Mouse (Mus musculus) stomach, embryonic 15.5 days (tissue): ENCODE data around the gene Ankrd36. TPM values are rescaled to one million over a fixed set of nuclear protein-coding genes. Genes with fewer than 3 reads are reported as not detected.
A peak's percentile ranks its signal among the peaks of the same experiment; 100 is the strongest.

Experiments used
- ATAC-seq: fragments of 200-750 bp; cut with Nextera tagmentation; 2 replicates; pipeline ENCODE4 v1.8.0; 2017; ENCODE audit warnings: low read depth, moderate number of reproducible peaks, moderate TSS enrichment; ENCODE audit not compliant: insufficient read depth, low FRiP score
- H3K27ac ChIP-seq: fragments of 300-500 bp; sonication (generic); 2 replicates; pipeline ENCODE4 v1.5.1; 2015; ENCODE audit warnings: mild to moderate bottlenecking, inconsistent platforms
- H3K27me3 ChIP-seq: fragments of 300-500 bp; sonication (generic); replicated peaks from 2 replicates; pipeline ENCODE4 v1.6.1; 2015; ENCODE audit warnings: inconsistent platforms
- H3K36me3 ChIP-seq: fragments of 300-500 bp; sonication (generic); 2 replicates; pipeline ENCODE4 v1.6.1; 2015; ENCODE audit warnings: inconsistent platforms
- H3K4me1 ChIP-seq: fragments of 300-500 bp; sonication (generic); 2 replicates; pipeline ENCODE4 v1.6.1; 2015; ENCODE audit warnings: inconsistent platforms
- H3K4me2 ChIP-seq: fragments of 300-500 bp; sonication (generic); 2 replicates; pipeline ENCODE4 v1.6.1; 2015; ENCODE audit warnings: mild to moderate bottlenecking, inconsistent platforms
- H3K4me3 ChIP-seq: fragments of 300-500 bp; sonication (generic); replicated peaks from 2 replicates; pipeline ENCODE4 v1.5.1; 2015; ENCODE audit warnings: inconsistent platforms
- H3K9ac ChIP-seq: fragments of 300-500 bp; sonication (generic); 2 replicates; pipeline ENCODE4 v1.6.1; 2015; ENCODE audit warnings: inconsistent platforms
- H3K9me3 ChIP-seq: fragments of 300-500 bp; sonication (generic); 2 replicates; pipeline ENCODE4 v1.6.1; 2016; ENCODE audit warnings: inconsistent platforms
- WGBS: fragments of 180-500 bp; shearing (Covaris S2); methylation state at CpG from one replicate; pipeline ENCODE4 v1.1.7; 2015; 5-methylcytosine and 5-hydroxymethylcytosine counted together
- polyA plus RNA-seq: library from polyadenylated mRNA; unstranded; fragments of >200 nt; fragmentation: Nextera tagmentation; extraction: Ambion mirVana; gene quantifications from 2 replicates; pipeline ENCODE4 v1.2.1, GENCODE M21; 2015

Ankrd36 gene
- polyA plus RNA-seq, 1 experiment from 2014 or later: 0.40 TPM

- no peaks in the 10 kb centered on the region for H3K9me3 ChIP-seq
- ATAC-seq: no peak
- no peak overlapping the region for H3K4me3 ChIP-seq
- no peaks in the 10 kb centered on the region for H3K36me3 ChIP-seq
- H3K4me1 ChIP-seq: no peaks in the 10 kb centered on the region
- H3K27me3 ChIP-seq: no peaks in the 10 kb centered on the region
- 61% methylated on average over 3 of the region's 3 CpGs for WGBS
- H3K9ac ChIP-seq: no peak overlapping the region
- H3K4me2 ChIP-seq: no peak overlapping the region
- no peak overlapping the region for H3K27ac ChIP-seq
Measured at GRCm38 (mm10) chr11:5560273-5560672, 9.2 kb upstream of the Ankrd36 start.

- Histone ChIP-seq H3K4me3 (no peak overlapping the region), H3K27me3 (no peaks in the 10 kb centered on the region), H3K9ac (no peak overlapping the region), H3K4me2 (no peak overlapping the region), H3K27ac (no peak overlapping the region), H3K9me3 (no peaks in the 10 kb centered on the region), H3K4me1 (no peaks in the 10 kb centered on the region), H3K36me3 (no peaks in the 10 kb centered on the region)
- WGBS: 40% methylated on average over 9 of the region's 9 CpGs
- ATAC-seq: no peak
Measured at GRCm38 (mm10) chr11:5562625-5563268, 6.7 kb upstream of the Ankrd36 start.

- Histone ChIP-seq H3K36me3 (no peaks in the 10 kb centered on the region), H3K9me3 (no peaks in the 10 kb centered on the region), H3K4me3 (no peak overlapping the region), H3K9ac (no peak overlapping the region), H3K4me2 (no peak overlapping the region), H3K4me1 (no peaks in the 10 kb centered on the region), H3K27ac (no peak overlapping the region), H3K27me3 (no peaks in the 10 kb centered on the region)
- 67% methylated on average over 6 of the region's 6 CpGs for WGBS
- ATAC-seq: no peak
Measured at GRCm38 (mm10) chr11:5563898-5564297, 5.6 kb upstream of the Ankrd36 start.

- Histone ChIP-seq H3K36me3 (no peaks in the 10 kb centered on the region), H3K4me3 (no peak overlapping the region), H3K4me1 (no peaks in the 10 kb centered on the region), H3K27me3 (no peaks in the 10 kb centered on the region), H3K9ac (no peak overlapping the region), H3K27ac (no peak overlapping the region), H3K9me3 (no peaks in the 10 kb centered on the region), H3K4me2 (no peak overlapping the region)
- no peak for ATAC-seq
- 83% methylated on average over 3 of the region's 3 CpGs for whole genome bisulfite sequencing
Measured at GRCm38 (mm10) chr11:5565596-5565995, 3.9 kb upstream of the Ankrd36 start.

GRCm38 (mm10) chr11:5566506-5566905, 3.0 kb upstream of the Ankrd36 start:
- Histone ChIP-seq H3K27ac (no peak overlapping the region), H3K9ac (no peak overlapping the region), H3K4me2 (no peak overlapping the region), H3K36me3 (no peaks in the 10 kb centered on the region), H3K4me1 (no peaks in the 10 kb centered on the region), H3K9me3 (no peaks in the 10 kb centered on the region), H3K27me3 (no peaks in the 10 kb centered on the region), H3K4me3 (no peak overlapping the region)
- no peak for ATAC-seq
- 59% methylated on average over 2 of the region's 2 CpGs for WGBS

GRCm38 (mm10) chr11:5567654-5568053, 1.8 kb upstream of the Ankrd36 start:
- Histone ChIP-seq H3K4me2 (no peak overlapping the region), H3K27me3 (no peaks in the 10 kb centered on the region), H3K4me1 (no peaks in the 10 kb centered on the region), H3K9ac (no peak overlapping the region), H3K36me3 (no peaks in the 10 kb centered on the region), H3K4me3 (no peak overlapping the region), H3K9me3 (no peaks in the 10 kb centered on the region), H3K27ac (no peak overlapping the region)
- 94% methylated on average over 6 of the region's 6 CpGs for WGBS
- no peak for ATAC-seq

GRCm38 (mm10) chr11:5568082-5568481, 1.4 kb upstream of the Ankrd36 start:
- Histone ChIP-seq H3K27me3 (no peaks in the 10 kb centered on the region), H3K36me3 (no peaks in the 10 kb centered on the region), H3K27ac (no peak overlapping the region), H3K9me3 (no peaks in the 10 kb centered on the region), H3K4me3 (no peak overlapping the region), H3K4me2 (no peak overlapping the region), H3K9ac (no peak overlapping the region), H3K4me1 (no peaks in the 10 kb centered on the region)
- no peak for ATAC-seq
- WGBS: 82% methylated on average over 5 of the region's 5 CpGs

GRCm38 (mm10) chr11:5571856-5572255, 2.4 kb downstream of the Ankrd36 start:
- Histone ChIP-seq H3K4me1 (no peaks in the 10 kb centered on the region), H3K9ac (no peak overlapping the region), H3K4me3 (no peak overlapping the region), H3K4me2 (no peak overlapping the region), H3K36me3 (no peaks in the 10 kb centered on the region), H3K9me3 (no peaks in the 10 kb centered on the region), H3K27me3 (no peaks in the 10 kb centered on the region), H3K27ac (no peak overlapping the region)
- 83% methylated on average over 4 of the region's 4 CpGs for WGBS
- no peak for ATAC-seq

GRCm38 (mm10) chr11:5573821-5574220, 4.3 kb downstream of the Ankrd36 start:
- no peak overlapping the region for H3K4me2 ChIP-seq
- peak; percentile 50; the same call in 1 of the 2 replicates for ATAC-seq
- H3K4me1 ChIP-seq: no peaks in the 10 kb centered on the region
- H3K27me3 ChIP-seq: no peaks in the 10 kb centered on the region
- H3K36me3 ChIP-seq: no peaks in the 10 kb centered on the region
- H3K4me3 ChIP-seq: no peak overlapping the region
- WGBS: 64% methylated on average over 2 of the region's 2 CpGs
- H3K27ac ChIP-seq: no peak overlapping the region
- H3K9me3 ChIP-seq: no peaks in the 10 kb centered on the region
- H3K9ac ChIP-seq: no peak overlapping the region

- no peak overlapping the region for H3K4me3 ChIP-seq
- H3K4me1 ChIP-seq: no peaks in the 10 kb centered on the region
- WGBS: 66% methylated on average over 6 of the region's 6 CpGs
- no peak overlapping the region for H3K27ac ChIP-seq
- H3K9me3 ChIP-seq: no peaks in the 10 kb centered on the region
- H3K4me2 ChIP-seq: no peak overlapping the region
- ATAC-seq: no peak
- H3K36me3 ChIP-seq: no peaks in the 10 kb centered on the region
- H3K9ac ChIP-seq: no peak overlapping the region
- H3K27me3 ChIP-seq: no peaks in the 10 kb centered on the region
Measured at GRCm38 (mm10) chr11:5575046-5575445, 5.6 kb downstream of the Ankrd36 start.

- H3K4me3 ChIP-seq: no peak overlapping the region
- H3K9me3 ChIP-seq: no peaks in the 10 kb centered on the region
- no peak overlapping the region for H3K9ac ChIP-seq
- H3K36me3 ChIP-seq: no peaks in the 10 kb centered on the region
- no peak for ATAC-seq
- H3K27me3 ChIP-seq: no peaks in the 10 kb centered on the region
- 69% methylated on average over 6 of the region's 6 CpGs for WGBS
- H3K27ac ChIP-seq: no peak overlapping the region
- H3K4me1 ChIP-seq: no peaks in the 10 kb centered on the region
- no peak overlapping the region for H3K4me2 ChIP-seq
Measured at GRCm38 (mm10) chr11:5592336-5592735, 22.9 kb downstream of the Ankrd36 start.

- WGBS: 58% methylated on average over 4 of the region's 4 CpGs
- Histone ChIP-seq H3K4me3 (no peak overlapping the region), H3K27me3 (no peaks in the 10 kb centered on the region), H3K9ac (no peak overlapping the region), H3K4me1 (no peaks in the 10 kb centered on the region), H3K9me3 (no peaks in the 10 kb centered on the region), H3K36me3 (no peaks in the 10 kb centered on the region), H3K27ac (no peak overlapping the region), H3K4me2 (no peak overlapping the region)
- ATAC-seq: peak; percentile 35; the same call in 1 of the 2 replicates
Measured at GRCm38 (mm10) chr11:5595381-5595791, 25.9 kb downstream of the Ankrd36 start.

GRCm38 (mm10) chr11:5595792-5596191, 26.3 kb downstream of the Ankrd36 start:
- Histone ChIP-seq H3K4me2 (no peak overlapping the region), H3K9ac (no peak overlapping the region), H3K36me3 (no peaks in the 10 kb centered on the region), H3K27me3 (no peaks in the 10 kb centered on the region), H3K27ac (no peak overlapping the region), H3K9me3 (no peaks in the 10 kb centered on the region), H3K4me1 (no peaks in the 10 kb centered on the region), H3K4me3 (no peak overlapping the region)
- ATAC-seq: no peak
- 89% methylated on average over 5 of the region's 5 CpGs for WGBS
